Mouse (Mus musculus): ENCODE results near the gene Smndc1. TPM values are rescaled to one million over a fixed set of nuclear protein-coding genes. Genes with fewer than 3 reads are reported as not detected.

Smndc1 gene
- polyA plus RNA-seq, 1 experiment from 2014 or later = 40.2 TPM

DNA sequence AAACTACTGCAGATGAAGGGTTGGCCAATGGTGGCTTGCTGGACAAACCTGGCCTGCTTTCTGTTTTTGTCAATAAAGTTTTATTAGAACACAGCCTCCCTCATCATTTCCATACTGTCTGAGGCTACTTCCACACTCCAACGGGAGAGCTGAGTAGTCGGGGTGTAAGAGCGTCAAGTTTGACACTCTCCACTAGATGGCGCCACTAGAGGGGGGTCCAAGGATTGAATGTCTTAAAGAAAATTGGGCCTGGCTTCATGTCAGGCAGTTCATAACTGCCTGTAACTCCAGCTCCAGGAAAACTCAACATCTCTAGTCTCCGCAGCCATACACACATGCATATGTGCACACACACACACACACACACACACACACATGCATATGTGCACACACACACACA lies 29.5 kb upstream of the Smndc1 start:
- Histone ChIP-seq H3K4me2 (ENCODE audit: low read depth, low read length) (no peak overlapping the region), H3K9ac (ENCODE audit: low read depth, low read length) (no peak overlapping the region), H3K27me3 (replicated peaks; ENCODE audit: control insufficient read depth, insufficient read depth, low read length) (no peaks in the 10 kb centered on the region), H3K4me3 (ENCODE audit: low read depth, low read length) (no peak overlapping the region), H3K27ac (replicated peaks; ENCODE audit: low read depth, low read length) (no peak overlapping the region), H3K4me1 (ENCODE audit: control insufficient read depth, insufficient read depth, low read length) (peaks cover 6% of the 10 kb centered on the region; the same call in 1 of the 2 replicates), H3K36me3 (ENCODE audit: control insufficient read depth, insufficient read depth, low read length) (no peaks in the 10 kb centered on the region), H3K9me3 (ENCODE audit: control insufficient read depth, low read length) (no peaks in the 10 kb centered on the region)
- 57% methylated on average over 5 of the region's 5 CpGs for WGBS
- no peak for ATAC-seq (ENCODE audit: low read depth)
- peak; percentile 58 for DNase-seq (ENCODE audit: low spot score)

DNA sequence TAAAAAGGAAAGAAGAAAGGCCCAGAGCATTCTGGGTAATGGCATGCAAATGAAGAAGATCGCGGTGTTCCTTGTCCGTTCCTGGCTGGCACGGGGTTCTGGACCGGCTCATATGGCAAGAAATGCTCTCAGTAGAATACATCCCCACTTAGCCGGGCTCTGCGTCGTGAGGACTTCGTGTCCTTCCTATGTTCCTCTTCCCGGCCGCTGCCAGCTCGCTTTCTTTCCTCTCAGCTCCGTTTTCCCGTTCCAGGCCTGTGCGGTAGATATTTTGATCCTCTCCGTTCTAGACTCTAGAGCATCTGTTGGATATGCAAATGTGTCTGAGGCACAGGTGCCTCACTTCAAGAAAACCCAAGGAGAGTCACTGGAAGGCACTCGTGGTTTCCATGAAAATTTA lies 24.8 kb upstream of the Smndc1 start:
- no peak overlapping the region for H3K4me3 ChIP-seq (ENCODE audit: low read depth, low read length)
- H3K4me2 ChIP-seq (ENCODE audit: low read depth, low read length) = no peak overlapping the region
- no peak for ATAC-seq (ENCODE audit: low read depth)
- H3K27ac ChIP-seq (replicated peaks; ENCODE audit: low read depth, low read length) = no peak overlapping the region
- no peaks in the 10 kb centered on the region for H3K9me3 ChIP-seq (ENCODE audit: control insufficient read depth, low read length)
- no peaks in the 10 kb centered on the region for H3K36me3 ChIP-seq (ENCODE audit: control insufficient read depth, insufficient read depth, low read length)
- DNase-seq (ENCODE audit: low spot score) = no peak
- no peak overlapping the region for H3K9ac ChIP-seq (ENCODE audit: low read depth, low read length)
- 80% methylated on average over 17 of the region's 17 CpGs for WGBS
- H3K4me1 ChIP-seq (ENCODE audit: control insufficient read depth, insufficient read depth, low read length) = peaks cover 13% of the 10 kb centered on the region
- H3K27me3 ChIP-seq (replicated peaks; ENCODE audit: control insufficient read depth, insufficient read depth, low read length) = no peaks in the 10 kb centered on the region

DNA sequence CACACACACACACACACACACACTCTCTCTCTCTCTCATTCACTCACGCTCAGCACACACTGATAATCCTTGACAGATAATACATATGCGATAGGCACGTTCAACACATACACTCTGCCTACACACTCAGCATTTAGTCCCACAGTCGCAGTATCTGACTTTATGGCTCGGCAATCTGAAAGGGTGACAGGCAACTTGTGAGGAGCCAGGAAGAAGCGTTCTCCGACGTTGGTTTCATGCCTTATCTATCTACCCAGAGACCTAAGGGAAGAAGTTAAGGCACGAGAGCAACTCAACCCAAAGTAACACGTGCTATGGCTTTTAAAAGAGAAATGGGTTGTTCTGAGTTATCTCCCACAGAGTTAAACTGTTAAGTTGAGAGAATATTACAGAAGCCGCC lies 24.3 kb upstream of the Smndc1 start:
- Histone ChIP-seq H3K9ac (ENCODE audit: low read depth, low read length) (no peak overlapping the region), H3K4me3 (ENCODE audit: low read depth, low read length) (no peak overlapping the region), H3K27me3 (replicated peaks; ENCODE audit: control insufficient read depth, insufficient read depth, low read length) (no peaks in the 10 kb centered on the region), H3K4me2 (ENCODE audit: low read depth, low read length) (no peak overlapping the region), H3K36me3 (ENCODE audit: control insufficient read depth, insufficient read depth, low read length) (no peaks in the 10 kb centered on the region), H3K4me1 (ENCODE audit: control insufficient read depth, insufficient read depth, low read length) (peaks cover 15% of the 10 kb centered on the region), H3K9me3 (ENCODE audit: control insufficient read depth, low read length) (no peaks in the 10 kb centered on the region), H3K27ac (replicated peaks; ENCODE audit: low read depth, low read length) (no peak overlapping the region)
- ATAC-seq (ENCODE audit: low read depth) (no peak), DNase-seq (ENCODE audit: low spot score) (no peak)
- 91% methylated on average over 11 of the region's 11 CpGs for WGBS

GRCm38 (mm10) chr19:53413617-53414380 lies 23.4 kb upstream of the Smndc1 start:
- Histone ChIP-seq H3K4me1 (ENCODE audit: control insufficient read depth, insufficient read depth, low read length) (peaks cover 15% of the 10 kb centered on the region), H3K27me3 (replicated peaks; ENCODE audit: control insufficient read depth, insufficient read depth, low read length) (no peaks in the 10 kb centered on the region), H3K36me3 (ENCODE audit: control insufficient read depth, insufficient read depth, low read length) (no peaks in the 10 kb centered on the region), H3K9me3 (ENCODE audit: control insufficient read depth, low read length) (no peaks in the 10 kb centered on the region), H3K27ac (replicated peaks; ENCODE audit: low read depth, low read length) (no peak overlapping the region), H3K9ac (ENCODE audit: low read depth, low read length) (no peak overlapping the region), H3K4me2 (ENCODE audit: low read depth, low read length) (no peak overlapping the region), H3K4me3 (ENCODE audit: low read depth, low read length) (no peak overlapping the region)
- ATAC-seq (ENCODE audit: low read depth) = no peak
- WGBS = 80% methylated on average over 15 of the region's 15 CpGs
- DNase-seq (ENCODE audit: low spot score) = no peak

- peaks cover 15% of the 10 kb centered on the region for H3K4me1 ChIP-seq (ENCODE audit: control insufficient read depth, insufficient read depth, low read length)
- peak overlapping the region; percentile 77 for H3K27ac ChIP-seq (replicated peaks; ENCODE audit: low read depth, low read length)
- no peak overlapping the region for H3K9ac ChIP-seq (ENCODE audit: low read depth, low read length)
- H3K4me2 ChIP-seq (ENCODE audit: low read depth, low read length) = no peak overlapping the region
- H3K27me3 ChIP-seq (replicated peaks; ENCODE audit: control insufficient read depth, insufficient read depth, low read length) = no peaks in the 10 kb centered on the region
- H3K4me3 ChIP-seq (ENCODE audit: low read depth, low read length) = no peak overlapping the region
- H3K36me3 ChIP-seq (ENCODE audit: control insufficient read depth, insufficient read depth, low read length) = no peaks in the 10 kb centered on the region
- 6% methylated on average over 6 of the region's 6 CpGs for WGBS
- no peaks in the 10 kb centered on the region for H3K9me3 ChIP-seq (ENCODE audit: control insufficient read depth, low read length)
- DNase-seq (ENCODE audit: low spot score) (peak; percentile 85), ATAC-seq (ENCODE audit: low read depth) (peak; percentile 88)
Measured at GRCm38 (mm10) chr19:53412149-53412848, 21.9 kb upstream of the Smndc1 start.

DNA sequence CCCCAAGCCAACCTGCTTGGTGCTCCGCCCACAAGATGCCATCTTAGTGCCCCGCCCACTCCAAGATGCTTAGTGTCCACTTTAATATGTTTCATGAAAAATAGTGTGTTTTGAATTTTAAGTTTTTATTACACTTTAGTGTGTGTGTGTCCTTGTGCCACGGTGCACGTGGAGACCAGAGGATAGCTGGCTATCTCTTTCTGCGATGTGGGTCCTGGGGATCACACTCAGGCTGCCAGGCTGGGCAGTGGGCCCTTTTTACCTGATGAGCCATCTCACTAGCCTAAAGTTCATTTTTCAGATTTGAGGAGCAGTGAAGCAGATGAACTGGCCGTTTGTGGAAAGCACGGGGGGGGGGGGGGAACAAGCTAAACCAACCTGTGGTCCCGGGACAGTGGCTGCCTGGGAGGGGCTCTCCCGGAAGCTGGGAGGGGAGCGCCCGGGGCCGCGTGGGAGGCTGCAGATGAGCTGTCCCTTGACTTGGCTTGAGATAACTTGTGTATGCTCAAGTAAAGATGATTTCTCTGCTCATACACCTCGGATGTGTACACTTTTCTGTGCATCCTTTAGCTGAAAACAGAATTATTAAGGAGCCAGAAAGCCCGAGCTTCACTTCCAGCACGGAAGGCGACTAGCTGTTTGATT lies 19.4 kb upstream of the Smndc1 start:
- peak overlapping the region; percentile 20; the same call in 1 of the 2 replicates for H3K4me2 ChIP-seq (ENCODE audit: low read depth, low read length)
- H3K27me3 ChIP-seq (replicated peaks; ENCODE audit: control insufficient read depth, insufficient read depth, low read length) = no peaks in the 10 kb centered on the region
- no peak for ATAC-seq (ENCODE audit: low read depth)
- H3K9me3 ChIP-seq (ENCODE audit: control insufficient read depth, low read length) = peaks cover 3% of the 10 kb centered on the region; the same call in 1 of the 2 replicates
- peaks cover 15% of the 10 kb centered on the region for H3K4me1 ChIP-seq (ENCODE audit: control insufficient read depth, insufficient read depth, low read length)
- no peak overlapping the region for H3K27ac ChIP-seq (replicated peaks; ENCODE audit: low read depth, low read length)
- DNase-seq (ENCODE audit: low spot score) = no peak
- H3K9ac ChIP-seq (ENCODE audit: low read depth, low read length) = no peak overlapping the region
- H3K36me3 ChIP-seq (ENCODE audit: control insufficient read depth, insufficient read depth, low read length) = no peaks in the 10 kb centered on the region
- H3K4me3 ChIP-seq (ENCODE audit: low read depth, low read length) = no peak overlapping the region
- WGBS = 49% methylated on average over 17 of the region's 17 CpGs

DNA sequence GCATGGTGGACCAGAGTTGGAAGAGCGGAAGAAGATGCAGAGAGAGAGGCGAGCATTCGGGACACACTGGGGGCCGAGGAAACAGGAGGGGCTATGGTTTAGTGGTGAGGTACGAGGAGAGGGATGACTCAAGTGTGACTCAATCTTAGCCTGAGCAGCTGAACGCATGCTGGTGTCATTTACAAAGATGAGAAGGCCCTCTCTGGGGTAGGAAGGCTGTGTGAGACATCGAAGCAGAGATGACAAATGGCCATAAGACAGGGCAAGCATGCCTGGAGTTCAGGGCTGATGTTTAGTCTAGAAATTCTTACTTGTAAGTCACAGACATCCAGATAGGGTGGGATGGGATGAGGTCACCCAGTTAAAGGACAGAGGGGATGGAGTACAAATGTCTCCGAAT lies 18.0 kb upstream of the Smndc1 start:
- Histone ChIP-seq H3K4me1 (ENCODE audit: control insufficient read depth, insufficient read depth, low read length) (peaks cover 15% of the 10 kb centered on the region), H3K9me3 (ENCODE audit: control insufficient read depth, low read length) (peaks cover 7% of the 10 kb centered on the region; the same call in 1 of the 2 replicates), H3K36me3 (ENCODE audit: control insufficient read depth, insufficient read depth, low read length) (no peaks in the 10 kb centered on the region), H3K9ac (ENCODE audit: low read depth, low read length) (no peak overlapping the region), H3K27ac (replicated peaks; ENCODE audit: low read depth, low read length) (no peak overlapping the region), H3K27me3 (replicated peaks; ENCODE audit: control insufficient read depth, insufficient read depth, low read length) (no peaks in the 10 kb centered on the region), H3K4me2 (ENCODE audit: low read depth, low read length) (no peak overlapping the region), H3K4me3 (ENCODE audit: low read depth, low read length) (no peak overlapping the region)
- 83% methylated on average over 8 of the region's 8 CpGs for WGBS
- ATAC-seq (ENCODE audit: low read depth) (no peak), DNase-seq (ENCODE audit: low spot score) (no peak)

DNA sequence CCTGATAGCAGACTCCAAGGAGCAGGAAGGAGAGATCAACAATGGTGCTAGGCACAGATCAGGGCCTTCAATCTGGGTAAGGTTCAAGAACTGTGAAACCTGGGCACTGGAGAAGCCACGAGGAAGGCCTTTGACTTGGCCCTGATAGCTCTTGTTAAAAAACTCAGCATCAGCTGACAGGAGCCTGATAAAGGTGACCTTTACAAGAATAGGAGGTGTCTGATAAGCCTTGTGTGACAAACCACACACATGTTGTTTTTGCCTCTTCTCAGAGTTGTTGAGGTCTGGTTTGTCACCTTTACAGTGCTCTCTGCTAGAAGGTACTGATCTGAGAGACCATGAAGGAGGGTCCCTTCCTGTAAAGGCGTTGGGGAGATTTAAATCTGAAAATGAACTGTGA lies 17.0 kb upstream of the Smndc1 start:
- no peak overlapping the region for H3K4me3 ChIP-seq (ENCODE audit: low read depth, low read length)
- H3K4me1 ChIP-seq (ENCODE audit: control insufficient read depth, insufficient read depth, low read length) = peaks cover 11% of the 10 kb centered on the region
- DNase-seq (ENCODE audit: low spot score) = no peak
- WGBS = 90% methylated on average over 2 of the region's 2 CpGs
- H3K36me3 ChIP-seq (ENCODE audit: control insufficient read depth, insufficient read depth, low read length) = no peaks in the 10 kb centered on the region
- peaks cover 7% of the 10 kb centered on the region; the same call in 1 of the 2 replicates for H3K9me3 ChIP-seq (ENCODE audit: control insufficient read depth, low read length)
- H3K27me3 ChIP-seq (replicated peaks; ENCODE audit: control insufficient read depth, insufficient read depth, low read length) = no peaks in the 10 kb centered on the region
- no peak overlapping the region for H3K9ac ChIP-seq (ENCODE audit: low read depth, low read length)
- H3K4me2 ChIP-seq (ENCODE audit: low read depth, low read length) = no peak overlapping the region
- no peak overlapping the region for H3K27ac ChIP-seq (replicated peaks; ENCODE audit: low read depth, low read length)
- ATAC-seq (ENCODE audit: low read depth) = no peak
